Mouse (Mus musculus): ENCODE measurements around the gene Sult2b1. TPM values are rescaled to one million over a fixed set of nuclear protein-coding genes. Genes with fewer than 3 reads are reported as not detected.

Sult2b1 gene
- polyA plus RNA-seq, 2 experiments, result 0.35 to 0.43 TPM

- Histone ChIP-seq H3K9me3 (ENCODE audit: control insufficient read depth, low read length) (no peaks in the 10 kb centered on the region), H3K36me3 (replicated peaks; ENCODE audit: control insufficient read depth, insufficient read depth, low read depth) (no peaks in the 10 kb centered on the region), H3K27ac (no peak overlapping the region), H3K4me2 (ENCODE audit: low read depth) (no peak overlapping the region), H3K4me3 (ENCODE audit: insufficient read depth in 1 of 2, low read depth in 2 of 2, low read length in 2 of 2) (no peak overlapping the region), H3K9ac (replicated peaks) (no peak overlapping the region), H3K27me3 (ENCODE audit: control insufficient read depth, insufficient read depth, low read length) (no peaks in the 10 kb centered on the region), H3K4me1 (replicated peaks; ENCODE audit: control insufficient read depth in 2 of 2, insufficient read depth in 2 of 2, low read length in 1 of 2) (no peaks in the 10 kb centered on the region)
- WGBS (ENCODE audit: insufficient replicate concordance), result 69% methylated on average over 6 of the region's 6 CpGs
- DNase-seq (ENCODE audit: low read depth in 3 of 3, low spot score in 3 of 3) (no peak), ATAC-seq (ENCODE audit: insufficient read depth) (no peak)
- TF ChIP-seq CTCF (IDR thresholded peaks at IDR 0.05; ENCODE audit: low read depth) (peak; percentile 22; the same call in 1 of the 2 replicates), EP300 (IDR thresholded peaks at IDR 0.05; ENCODE audit: low read depth) (no peak)
Measured at GRCm38 (mm10) chr7:45767500-45767899, 17.0 kb downstream of the Sult2b1 start.

- H3K9ac ChIP-seq (replicated peaks), result no peak overlapping the region
- H3K9me3 ChIP-seq (ENCODE audit: control insufficient read depth, low read length), result no peaks in the 10 kb centered on the region
- TF ChIP-seq CTCF (IDR thresholded peaks at IDR 0.05; ENCODE audit: low read depth), result no peak
- TF ChIP-seq EP300 (IDR thresholded peaks at IDR 0.05; ENCODE audit: low read depth), result no peak
- 37% methylated on average over 8 of the region's 8 CpGs for WGBS (ENCODE audit: insufficient replicate concordance)
- DNase-seq (ENCODE audit: low read depth in 3 of 3, low spot score in 3 of 3) (no peak), ATAC-seq (ENCODE audit: insufficient read depth) (no peak)
- H3K36me3 ChIP-seq (replicated peaks; ENCODE audit: control insufficient read depth, insufficient read depth, low read depth), result no peaks in the 10 kb centered on the region
- H3K4me2 ChIP-seq (ENCODE audit: low read depth), result no peak overlapping the region
- H3K27me3 ChIP-seq (ENCODE audit: control insufficient read depth, insufficient read depth, low read length), result no peaks in the 10 kb centered on the region
- no peak overlapping the region for H3K27ac ChIP-seq
- H3K4me3 ChIP-seq (ENCODE audit: insufficient read depth in 1 of 2, low read depth in 2 of 2, low read length in 2 of 2), result no peak overlapping the region
- H3K4me1 ChIP-seq (replicated peaks; ENCODE audit: control insufficient read depth in 2 of 2, insufficient read depth in 2 of 2, low read length in 1 of 2), result no peaks in the 10 kb centered on the region
Measured at GRCm38 (mm10) chr7:45766764-45767163, 17.7 kb downstream of the Sult2b1 start.

- Histone ChIP-seq H3K27me3 (ENCODE audit: control insufficient read depth, insufficient read depth, low read length) (no peaks in the 10 kb centered on the region), H3K27ac (no peak overlapping the region), H3K4me1 (replicated peaks; ENCODE audit: control insufficient read depth in 2 of 2, insufficient read depth in 2 of 2, low read length in 1 of 2) (no peaks in the 10 kb centered on the region), H3K4me2 (ENCODE audit: low read depth) (no peak overlapping the region), H3K4me3 (ENCODE audit: insufficient read depth in 1 of 2, low read depth in 2 of 2, low read length in 2 of 2) (no peak overlapping the region), H3K36me3 (replicated peaks; ENCODE audit: control insufficient read depth, insufficient read depth, low read depth) (no peaks in the 10 kb centered on the region), H3K9ac (replicated peaks) (no peak overlapping the region), H3K9me3 (ENCODE audit: control insufficient read depth, low read length) (no peaks in the 10 kb centered on the region)
- no peak for TF ChIP-seq EP300 (IDR thresholded peaks at IDR 0.05; ENCODE audit: low read depth)
- no peak for TF ChIP-seq CTCF (IDR thresholded peaks at IDR 0.05; ENCODE audit: low read depth)
- WGBS (ENCODE audit: insufficient replicate concordance), result 39% methylated on average over 8 of the region's 8 CpGs
- DNase-seq (ENCODE audit: low read depth in 3 of 3, low spot score in 3 of 3) (no peak), ATAC-seq (ENCODE audit: insufficient read depth) (no peak)
Measured at GRCm38 (mm10) chr7:45765995-45766394, 18.5 kb downstream of the Sult2b1 start.

GRCm38 (mm10) chr7:45760151-45760550 lies 24.3 kb downstream of the Sult2b1 start:
- H3K4me1 ChIP-seq (replicated peaks; ENCODE audit: control insufficient read depth in 2 of 2, insufficient read depth in 2 of 2, low read length in 1 of 2), result no peaks in the 10 kb centered on the region
- H3K36me3 ChIP-seq (replicated peaks; ENCODE audit: control insufficient read depth, insufficient read depth, low read depth), result no peaks in the 10 kb centered on the region
- TF ChIP-seq CTCF (IDR thresholded peaks at IDR 0.05; ENCODE audit: low read depth), result no peak
- TF ChIP-seq EP300 (IDR thresholded peaks at IDR 0.05; ENCODE audit: low read depth), result no peak
- H3K27me3 ChIP-seq (ENCODE audit: control insufficient read depth, insufficient read depth, low read length), result peaks cover 7% of the 10 kb centered on the region
- H3K9me3 ChIP-seq (ENCODE audit: control insufficient read depth, low read length), result no peaks in the 10 kb centered on the region
- DNase-seq (ENCODE audit: low read depth in 3 of 3, low spot score in 3 of 3) (no peak), ATAC-seq (ENCODE audit: insufficient read depth) (no peak)
- no peak overlapping the region for H3K4me3 ChIP-seq (ENCODE audit: insufficient read depth in 1 of 2, low read depth in 2 of 2, low read length in 2 of 2)
- H3K9ac ChIP-seq (replicated peaks), result no peak overlapping the region
- H3K27ac ChIP-seq, result no peak overlapping the region
- WGBS (ENCODE audit: insufficient replicate concordance), result 49% methylated on average over 5 of the region's 5 CpGs
- H3K4me2 ChIP-seq (ENCODE audit: low read depth), result no peak overlapping the region

- TF ChIP-seq CTCF (IDR thresholded peaks at IDR 0.05; ENCODE audit: low read depth) (no peak), EP300 (IDR thresholded peaks at IDR 0.05; ENCODE audit: low read depth) (no peak)
- Histone ChIP-seq H3K36me3 (replicated peaks; ENCODE audit: control insufficient read depth, insufficient read depth, low read depth) (no peaks in the 10 kb centered on the region), H3K27me3 (ENCODE audit: control insufficient read depth, insufficient read depth, low read length) (peaks cover 7% of the 10 kb centered on the region), H3K9ac (replicated peaks) (no peak overlapping the region), H3K4me1 (replicated peaks; ENCODE audit: control insufficient read depth in 2 of 2, insufficient read depth in 2 of 2, low read length in 1 of 2) (no peaks in the 10 kb centered on the region), H3K4me3 (ENCODE audit: insufficient read depth in 1 of 2, low read depth in 2 of 2, low read length in 2 of 2) (no peak overlapping the region), H3K4me2 (ENCODE audit: low read depth) (peak overlapping the region; percentile 28; the same call in 1 of the 2 replicates), H3K9me3 (ENCODE audit: control insufficient read depth, low read length) (no peaks in the 10 kb centered on the region), H3K27ac (no peak overlapping the region)
- WGBS (ENCODE audit: insufficient replicate concordance), result 11% methylated on average over 23 of the region's 27 CpGs
- DNase-seq (ENCODE audit: low read depth in 3 of 3, low spot score in 3 of 3) (no peak), ATAC-seq (ENCODE audit: insufficient read depth) (no peak)
Measured at GRCm38 (mm10) chr7:45759400-45759799, 25.1 kb downstream of the Sult2b1 start.
